Mouse (Mus musculus) erythroblast, embryonic 14.5 days (primary cell): Measurements from ENCODE around the gene Gm26566.
"Not testable (repeated sequence)": the region's sequence is repeated elsewhere in the genome, so short reads cannot be mapped to it uniquely, and the experiment has no call there.

Experiments used
- GATA1 ChIP-seq: IDR thresholded peaks from 2 replicates; pipeline ENCODE4 v1.6.1; 2012; ENCODE audit warnings: low read length, inconsistent platforms, mixed read lengths
- TAL1 ChIP-seq: IDR thresholded peaks from 3 replicates; pipeline ENCODE4 v1.6.1; 2012; ENCODE audit warnings: low read length, inconsistent platforms, mixed read lengths

DNA sequence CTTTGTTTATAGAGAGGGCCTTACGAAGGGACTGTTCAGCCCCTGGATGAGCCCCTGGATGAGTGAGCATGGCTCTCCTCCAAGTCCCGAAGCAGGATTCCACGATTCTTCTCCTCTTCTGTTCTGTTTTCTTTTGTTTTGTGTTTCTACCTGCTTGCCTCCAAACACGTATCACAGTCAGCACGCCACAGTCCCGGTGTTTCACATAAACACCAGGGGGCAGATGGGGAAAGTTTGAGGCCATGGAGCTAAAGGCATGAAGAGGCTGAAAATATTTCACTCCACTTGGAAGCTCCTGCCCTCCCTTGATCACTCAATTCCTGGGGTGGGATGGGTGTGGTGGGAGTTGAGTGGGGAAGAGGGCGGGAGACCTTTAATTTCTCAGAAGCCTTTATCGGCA, 40.2 kb downstream of the Gm26566 start:
- TF ChIP-seq TAL1, GATA1: not testable (repeated sequence)
